Mouse (Mus musculus) spleen, postnatal 4 days (tissue): Measurements from ENCODE around the gene Cops7b.

Experiments used
- DNase-seq, 2 experiments: peaks; one replicate each; pipeline ENCODE4 v3.0.0; 2022; ENCODE audit warnings: low spot score in 2 of 2

Gene Cops7b

GRCm38 (mm10) chr1:86657071-86657470, 74.4 kb downstream of the Cops7b start:
- no peak for DNase-seq
